Mouse (Mus musculus) MEL-GATA-1-ER (cell line): ENCODE data around the gene Arl8b.
"Not testable (repeated sequence)": the region's sequence is repeated elsewhere in the genome, so short reads cannot be mapped to it uniquely, and the experiment has no call there.

Experiments
- DNase-seq: peaks from one replicate; pipeline ENCODE4 v3.0.0-alpha.2; 2012; ENCODE audit warnings: low read depth; ENCODE audit errors: extremely low read depth

The Arl8b gene

GRCm38 (mm10) chr6:108833963-108834697 lies 51.2 kb downstream of the Arl8b start:
- DNase-seq = no peak

GRCm38 (mm10) chr6:108835765-108836691 lies 53.1 kb downstream of the Arl8b start:
- no peak for DNase-seq

GRCm38 (mm10) chr6:108837081-108837480 lies 54.2 kb downstream of the Arl8b start:
- DNase-seq = no peak

GRCm38 (mm10) chr6:108837958-108838357 lies 55.1 kb downstream of the Arl8b start:
- no peak for DNase-seq

- no peak for DNase-seq
Measured at GRCm38 (mm10) chr6:108839432-108839831, 56.5 kb downstream of the Arl8b start.

- DNase-seq = no peak
Measured at GRCm38 (mm10) chr6:108840861-108841640, 58.2 kb downstream of the Arl8b start.

- no peak for DNase-seq
Measured at GRCm38 (mm10) chr6:108843664-108844063, 60.8 kb downstream of the Arl8b start.

GRCm38 (mm10) chr6:108844093-108844492 lies 61.2 kb downstream of the Arl8b start:
- DNase-seq = no peak

GRCm38 (mm10) chr6:108844771-108845170 lies 61.9 kb downstream of the Arl8b start:
- no peak for DNase-seq

- no peak for DNase-seq
Measured at GRCm38 (mm10) chr6:108852088-108852670, 69.3 kb downstream of the Arl8b start.

- DNase-seq = no peak
Measured at GRCm38 (mm10) chr6:108852986-108853385, 70.1 kb downstream of the Arl8b start.

- DNase-seq = no peak
Measured at GRCm38 (mm10) chr6:108858583-108858982, 75.7 kb downstream of the Arl8b start.

- no peak for DNase-seq
Measured at GRCm38 (mm10) chr6:108861226-108861625, 78.3 kb downstream of the Arl8b start.

GRCm38 (mm10) chr6:108862548-108862947 lies 79.6 kb downstream of the Arl8b start:
- DNase-seq = no peak

GRCm38 (mm10) chr6:108866317-108866716 lies 83.4 kb downstream of the Arl8b start:
- DNase-seq = no peak

- not testable (repeated sequence) for DNase-seq
Measured at GRCm38 (mm10) chr6:108869031-108869430, 86.1 kb downstream of the Arl8b start.

- no peak for DNase-seq
Measured at GRCm38 (mm10) chr6:108870421-108870820, 87.5 kb downstream of the Arl8b start.

GRCm38 (mm10) chr6:108871251-108871650 lies 88.4 kb downstream of the Arl8b start:
- no peak for DNase-seq
